Mouse (Mus musculus): ENCODE results near the gene Atrnl1. TPM values are rescaled to one million over a fixed set of nuclear protein-coding genes. Genes with fewer than 3 reads are reported as not detected.

Atrnl1 gene
- total RNA-seq, 1 experiment from 2014 or later: 29.3 TPM

GRCm38 (mm10) chr19:58119681-58120173 is 508.9 kb downstream of the Atrnl1 start:
- no peak for DNase-seq

DNA sequence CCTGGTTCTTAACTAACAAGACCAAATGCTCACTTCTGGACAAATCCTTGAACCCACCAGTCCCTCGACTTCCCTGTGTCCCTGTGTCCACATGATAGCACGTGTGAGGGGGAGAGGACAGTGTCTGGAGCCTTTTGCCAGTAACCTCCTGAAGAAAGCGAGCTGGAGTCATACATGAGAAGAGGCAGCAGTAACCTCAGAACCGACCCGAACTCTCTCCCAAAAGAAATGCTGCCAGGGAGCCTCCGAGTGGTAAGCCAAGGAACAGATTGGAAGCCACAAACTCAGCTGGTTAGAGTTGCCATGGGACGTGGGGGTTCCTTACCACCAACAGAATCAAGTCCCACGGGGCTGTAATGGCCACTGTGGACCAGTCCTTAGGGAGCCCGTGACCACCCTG is 509.8 kb downstream of the Atrnl1 start:
- no peak for DNase-seq

DNA sequence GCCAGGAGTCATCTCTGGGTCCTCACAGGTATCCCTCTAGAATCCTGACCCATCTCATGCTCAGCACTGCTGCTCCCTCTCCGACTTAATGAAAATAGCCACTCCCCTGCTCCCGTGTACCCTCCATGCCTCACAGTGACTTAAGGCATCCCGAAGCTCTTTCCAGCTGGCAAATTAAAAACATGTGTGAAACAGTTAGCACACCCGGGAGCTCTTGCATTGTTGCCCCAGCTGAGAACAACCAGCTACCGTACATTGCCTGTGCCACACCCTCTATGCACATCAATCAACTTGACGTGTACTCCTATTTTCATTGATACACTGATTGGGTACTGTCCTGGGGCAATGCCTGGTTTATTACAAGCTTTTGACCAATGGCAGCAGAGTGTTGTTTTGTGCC is 510.8 kb downstream of the Atrnl1 start:
- DNase-seq: no peak

- DNase-seq: no peak
These were observed 512.8 kb downstream of the Atrnl1 start for GRCm38 (mm10) chr19:58123620-58124019.

- no peak for DNase-seq
These were observed 513.7 kb downstream of the Atrnl1 start for GRCm38 (mm10) chr19:58124566-58124965.

- DNase-seq: no peak
These were observed 514.2 kb downstream of the Atrnl1 start for GRCm38 (mm10) chr19:58125010-58125409.

DNA sequence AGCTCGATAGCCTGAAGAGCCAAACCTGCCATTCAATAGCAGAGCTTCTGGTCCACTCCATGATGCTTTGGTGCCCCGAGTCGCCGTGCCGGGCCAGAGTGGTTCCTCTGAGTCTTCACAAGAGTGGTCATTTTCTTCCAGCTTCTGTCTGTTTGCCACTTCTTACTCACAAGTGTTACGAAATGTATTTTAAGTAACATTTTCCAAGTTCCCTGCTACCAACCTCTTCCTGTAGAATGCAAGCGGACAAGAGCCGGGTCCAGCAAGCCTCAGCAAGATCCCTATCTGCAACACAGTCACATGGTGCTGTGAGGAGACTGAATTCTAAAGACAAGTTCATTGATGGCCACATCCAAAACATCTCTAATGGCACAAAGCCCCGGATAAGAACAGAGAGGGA is 521.1 kb downstream of the Atrnl1 start:
- DNase-seq: no peak

GRCm38 (mm10) chr19:58140191-58140784 is 529.5 kb downstream of the Atrnl1 start:
- no peak for DNase-seq

DNA sequence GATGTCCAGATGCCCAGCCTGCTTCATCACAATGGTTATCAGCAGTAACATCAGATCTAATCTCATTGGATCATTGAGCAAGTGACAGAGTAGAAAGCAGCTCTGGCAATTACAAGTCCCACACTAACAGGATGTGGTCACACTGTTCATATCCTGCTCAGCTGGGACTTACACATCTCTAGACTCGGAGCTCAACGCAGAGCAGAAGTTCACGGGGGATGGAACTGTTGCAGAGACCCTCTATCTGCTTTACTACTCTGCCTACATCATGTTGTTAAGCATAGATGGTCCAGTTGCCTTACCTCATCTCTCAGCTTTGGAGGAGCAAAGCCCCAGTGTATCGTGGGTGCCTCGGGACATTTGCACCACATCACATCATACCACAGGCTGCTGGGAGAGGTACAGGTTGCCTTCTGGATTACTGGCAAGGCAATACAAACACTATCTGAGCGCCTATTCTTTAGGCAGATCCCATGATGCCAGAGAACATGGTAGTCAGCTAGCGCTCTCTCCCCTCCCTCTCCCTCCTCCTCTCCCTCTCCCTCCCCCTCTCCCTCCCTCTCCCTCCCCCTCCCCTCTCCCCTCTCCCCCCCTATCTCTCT is 533.1 kb downstream of the Atrnl1 start:
- no peak for DNase-seq

GRCm38 (mm10) chr19:58145521-58145920 is 534.7 kb downstream of the Atrnl1 start:
- DNase-seq: no peak

DNA sequence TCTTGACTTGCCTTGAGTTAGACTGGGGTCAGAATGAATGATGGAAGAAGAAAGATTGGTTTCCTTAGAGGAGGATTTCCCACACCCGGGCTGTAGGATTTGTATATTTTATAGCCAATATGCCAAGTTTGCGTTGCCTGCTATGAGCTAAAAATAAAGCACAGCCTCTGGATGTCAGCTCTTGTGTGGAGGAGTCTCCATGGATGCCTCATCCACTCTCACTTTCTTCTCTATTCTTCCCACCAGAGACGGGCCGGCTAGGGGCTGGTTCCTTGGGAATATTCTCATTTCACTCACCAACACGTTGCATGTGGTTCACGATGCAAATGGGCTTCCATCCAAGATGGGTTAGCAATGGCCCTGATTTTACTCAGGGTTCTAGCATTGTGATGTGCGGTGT is 540.4 kb downstream of the Atrnl1 start:
- DNase-seq: no peak

DNA sequence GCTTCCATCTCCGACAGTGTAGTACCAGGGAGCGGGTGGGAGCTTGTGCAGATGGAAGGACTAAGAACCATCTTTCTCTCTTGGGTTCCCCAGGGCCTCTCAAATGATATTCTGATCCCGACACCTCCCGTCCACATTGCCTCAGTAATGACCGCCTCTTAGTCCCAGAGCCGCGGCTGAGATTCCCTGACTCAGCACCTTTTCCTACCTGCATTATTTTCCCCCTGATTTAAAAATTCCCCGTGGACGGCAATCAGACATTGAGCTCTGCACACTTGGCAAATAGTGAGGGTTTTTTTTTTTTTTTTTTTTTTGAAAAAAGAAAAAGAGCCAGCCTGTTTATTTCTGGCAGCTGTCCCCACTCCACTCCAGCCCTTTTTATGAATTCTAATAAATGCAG is 550.7 kb downstream of the Atrnl1 start:
- DNase-seq: no peak

DNA sequence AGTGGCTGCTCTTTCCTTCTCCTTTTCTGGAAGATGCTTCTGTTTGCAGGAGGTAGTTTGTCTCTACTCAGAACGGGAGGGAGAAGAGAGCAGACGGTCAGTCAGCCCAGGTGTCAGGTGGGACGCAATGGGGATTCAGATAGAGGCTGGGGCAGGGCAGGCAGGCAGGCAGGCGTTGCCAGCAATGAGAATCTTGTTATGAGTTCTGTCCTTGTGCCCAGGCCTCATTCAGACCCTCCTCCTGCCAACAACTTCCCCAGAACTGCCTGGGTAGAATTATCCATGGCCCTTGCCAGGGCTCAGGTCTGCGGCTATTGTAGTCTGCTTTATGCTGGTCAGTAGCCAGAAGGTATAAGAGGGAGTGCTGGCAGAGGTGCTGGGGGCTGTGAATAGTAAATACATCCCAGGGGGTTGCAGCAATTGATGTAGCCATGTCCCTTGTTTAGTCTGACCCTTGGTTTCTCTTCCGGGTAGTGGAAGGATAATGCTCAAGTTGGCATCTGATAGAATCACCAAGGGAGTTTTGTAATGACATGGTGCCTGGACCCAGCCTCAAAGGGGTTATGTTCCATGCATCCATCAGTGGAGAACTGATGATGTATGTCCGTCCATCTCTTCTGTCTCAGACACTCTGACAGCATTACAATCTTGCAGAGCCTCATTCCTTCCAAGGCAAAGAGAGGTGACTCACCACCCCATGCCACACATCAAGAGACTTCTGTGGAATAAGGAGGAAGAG is 554.2 kb downstream of the Atrnl1 start:
- DNase-seq: no peak

DNA sequence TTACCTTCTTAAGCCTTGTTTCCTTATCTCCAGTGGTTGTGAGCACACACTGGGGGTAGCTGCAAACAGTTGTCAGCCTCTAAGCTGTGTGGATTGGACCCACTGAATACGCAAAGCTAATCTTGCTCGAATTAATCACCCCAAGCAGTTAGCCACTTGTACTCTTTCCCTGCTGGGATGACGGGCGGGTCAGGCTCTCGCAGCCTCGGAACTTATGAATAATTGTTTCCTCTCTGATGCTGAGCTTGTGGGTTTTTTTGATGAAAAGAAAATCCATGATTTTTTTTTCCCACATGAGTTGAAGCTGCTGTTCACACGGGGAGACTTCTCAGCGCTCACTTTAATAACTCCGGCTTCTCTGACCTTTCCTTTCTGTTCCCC is 554.8 kb downstream of the Atrnl1 start:
- DNase-seq: no peak

DNA sequence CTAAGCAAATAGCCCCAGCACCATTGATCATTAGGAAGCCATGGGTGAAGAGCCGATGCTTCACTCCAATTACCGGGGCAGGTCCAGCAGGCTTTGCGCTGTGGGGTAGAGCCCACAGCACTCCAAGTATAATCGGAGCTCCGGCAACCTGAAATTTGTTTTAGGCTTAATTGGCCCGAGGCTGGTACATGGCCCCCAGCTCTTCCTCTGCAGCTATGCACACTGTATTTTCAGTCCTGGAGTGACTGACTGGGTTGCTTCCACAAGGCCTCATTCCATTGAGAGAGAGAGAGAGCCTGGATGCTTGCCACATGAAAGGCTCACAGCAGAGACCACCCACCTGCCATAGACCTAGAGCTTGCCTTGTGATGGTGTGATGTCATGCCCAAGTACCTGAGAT is 555.3 kb downstream of the Atrnl1 start:
- no peak for DNase-seq

- no peak for DNase-seq
These were observed 567.6 kb downstream of the Atrnl1 start for GRCm38 (mm10) chr19:58178410-58178809.

- DNase-seq: no peak
These were observed 569.9 kb downstream of the Atrnl1 start for GRCm38 (mm10) chr19:58180773-58181172.

Small RNA genes within 50 kb of the gene (microRNA-seq; reads per million reads assigned to microRNA genes)
- 0.34 to 0.36 reads per million in 2 experiments for gene Mir5623

Other genes with a start within 250 kb of the Atrnl1 start
- 9.7 and 16.5 TPM in 2 replicates for gene Trub1, start 158.1 kb upstream of the Atrnl1 start, total RNA-seq (2021)

Measured in adrenal gland, postnatal 25 days (tissue).